Mouse (Mus musculus) C2C12 (cell line): ENCODE measurements around the gene Zfp966. TPM values are rescaled to one million over a fixed set of nuclear protein-coding genes. Genes with fewer than 3 reads are reported as not detected.
"Not testable (repeated sequence)": the region's sequence is repeated elsewhere in the genome, so short reads cannot be mapped to it uniquely, and the experiment has no call there.

Source experiments
- H3K27me3 ChIP-seq: one replicate; pipeline ENCODE4 v1.6.1; 2011; ENCODE audit not compliant: control insufficient read depth, insufficient read depth, insufficient read length
- H3K36me3 ChIP-seq: one replicate; pipeline ENCODE4 v1.6.1; 2011; ENCODE audit not compliant: control insufficient read depth, insufficient read depth
- H3K4me3 ChIP-seq: one replicate; pipeline ENCODE4 v1.5.1; 2011; ENCODE audit warnings: mild to moderate bottlenecking, control low read depth; ENCODE audit not compliant: poor library complexity, insufficient read depth, severe bottlenecking
- H3K79me2 ChIP-seq: one replicate; pipeline ENCODE4 v1.6.1; 2011; ENCODE audit not compliant: control insufficient read depth, insufficient read depth
- H3K79me3 ChIP-seq: one replicate; pipeline ENCODE4 v1.6.1; 2011; ENCODE audit warnings: low read depth, control low read depth
- H3ac ChIP-seq: one replicate; pipeline ENCODE3; 2011; ENCODE audit warnings: low read depth; ENCODE audit not compliant: control insufficient read depth, insufficient read length
- long read RNA-seq, 2 experiments: library from polyadenylated mRNA; unstranded; transcript quantifications; one replicate each; pipeline ENCODE4 v2.0.0; 2019 to 2020
- polyA plus RNA-seq: library from polyadenylated mRNA; unstranded; fragments of >200 nt; fragmentation: generic; extraction: Trizol; gene quantifications from one replicate; pipeline ENCODE4 v1.2.1, GENCODE M21; 2012; ENCODE audit warnings: missing spikeins

Zfp966 gene
- polyA plus RNA-seq = 0.84 TPM
- long read RNA-seq, experiment 1 = 0 reads
- long read RNA-seq, experiment 2, partial matches to known transcripts = 0 of 5 reads
- long read RNA-seq, experiment 2, other reads (novel, unspliced or antisense) = 5 of 5 reads

DNA sequence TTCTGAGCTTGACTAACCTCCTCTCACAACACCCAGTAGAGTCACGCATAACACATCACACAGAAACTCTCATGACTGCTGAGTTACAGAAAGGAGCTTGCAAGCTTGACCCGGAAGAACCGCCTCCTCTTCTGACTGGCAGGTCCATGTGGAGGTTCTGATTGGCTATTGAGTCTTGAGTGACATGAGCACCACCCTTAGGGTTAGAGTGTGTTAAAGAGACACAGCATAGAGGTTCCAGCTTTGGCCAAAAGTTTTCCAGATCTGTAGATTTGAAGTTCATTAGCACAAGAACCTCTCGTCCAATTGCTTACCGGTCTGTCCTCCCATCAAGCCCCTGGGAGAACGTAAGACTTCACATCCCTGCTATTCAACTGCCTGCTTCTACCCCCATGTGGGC is at the start of gene Zfp966:
Gene Zfp966, minus strand, starts transcription at position 101 of the 400 bp plus-strand sequence.
- not testable (repeated sequence) for H3ac ChIP-seq, H3K4me3 ChIP-seq, H3K36me3 ChIP-seq, H3K27me3 ChIP-seq, H3K79me3 ChIP-seq, H3K79me2 ChIP-seq

DNA sequence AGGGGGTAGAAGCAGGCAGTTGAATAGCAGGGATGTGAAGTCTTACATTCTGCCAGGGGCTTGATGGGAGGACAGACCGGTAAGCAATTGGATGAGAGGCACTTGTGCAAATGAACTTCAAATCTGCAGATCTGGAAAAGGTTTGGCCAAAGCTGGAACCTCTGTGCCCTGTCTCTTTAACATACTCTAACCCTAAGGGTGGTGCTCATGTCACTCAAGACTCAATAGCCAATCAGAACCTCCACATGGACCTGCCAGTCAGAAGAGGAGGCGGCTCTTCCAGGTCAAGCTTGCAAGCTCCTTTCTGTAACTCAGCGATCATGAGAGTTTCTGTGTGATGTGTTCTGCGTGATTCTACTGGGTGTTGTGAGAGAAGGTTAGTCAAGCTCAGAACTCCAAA is 34.1 kb upstream of the Zfp966 start, which contains the start of gene Gm2026:
Gene Gm2026, plus strand, starts transcription at position 301 of the 400 bp plus-strand sequence.
- H3K27me3 ChIP-seq, H3K36me3 ChIP-seq, H3K4me3 ChIP-seq, H3ac ChIP-seq, H3K79me3 ChIP-seq, H3K79me2 ChIP-seq: not testable (repeated sequence)

- H3K4me3 ChIP-seq, H3K79me3 ChIP-seq, H3K36me3 ChIP-seq, H3K79me2 ChIP-seq, H3K27me3 ChIP-seq, H3ac ChIP-seq: not testable (repeated sequence)
These were observed 61.9 kb downstream of the Zfp966 start, which contains the start of gene Gm6710 for GRCm38 (mm10) chr2:175869024-175869423. Gm6710 (plus strand) TSS chr2:175869219.

Other genes with a start within 250 kb of the Zfp966 start
- 11.7 TPM for gene Zfp969, start 227.5 kb downstream of the Zfp966 start, polyA plus RNA-seq
- not detected for gene Gm2007, start 189.6 kb downstream of the Zfp966 start, polyA plus RNA-seq
- gene Gm14288, start 130.0 kb downstream of the Zfp966 start, polyA plus RNA-seq = 1.4 TPM
- 2.7 TPM for gene Gm6710, start 61.9 kb downstream of the Zfp966 start, polyA plus RNA-seq
- 1.4 TPM for gene Gm2026, start 34.2 kb upstream of the Zfp966 start, polyA plus RNA-seq
- gene Gm2004, start 218.7 kb upstream of the Zfp966 start, polyA plus RNA-seq = 1.3 TPM